Mouse (Mus musculus): ENCODE results near the gene Ccdc162. TPM values are rescaled to one million over a fixed set of nuclear protein-coding genes. Genes with fewer than 3 reads are reported as not detected.

Gene Ccdc162
- polyA plus RNA-seq, 1 experiment from 2014 or later: 2.4 TPM

DNA sequence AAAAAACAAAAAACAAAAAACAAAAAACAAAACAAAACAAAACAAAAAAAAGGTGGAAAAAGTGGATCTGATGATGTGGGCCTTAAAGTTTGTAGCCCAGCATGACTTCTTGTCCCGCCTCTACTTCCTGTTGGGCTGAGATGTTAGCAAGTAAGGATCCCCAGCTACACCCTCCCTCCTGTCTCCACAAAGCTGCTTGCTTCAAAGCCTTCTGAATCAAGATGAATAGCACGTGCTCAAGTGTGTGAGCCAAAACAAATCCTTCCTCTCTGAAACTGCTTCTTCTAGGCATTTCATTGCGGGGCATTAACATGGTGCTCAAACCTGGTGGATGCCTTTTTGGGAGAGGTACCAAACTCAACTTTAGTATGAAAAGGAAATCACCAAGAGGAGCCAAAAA is 77.7 kb downstream of the Ccdc162 start:
- peak; percentile 80 for DNase-seq (ENCODE audit: low spot score)

DNA sequence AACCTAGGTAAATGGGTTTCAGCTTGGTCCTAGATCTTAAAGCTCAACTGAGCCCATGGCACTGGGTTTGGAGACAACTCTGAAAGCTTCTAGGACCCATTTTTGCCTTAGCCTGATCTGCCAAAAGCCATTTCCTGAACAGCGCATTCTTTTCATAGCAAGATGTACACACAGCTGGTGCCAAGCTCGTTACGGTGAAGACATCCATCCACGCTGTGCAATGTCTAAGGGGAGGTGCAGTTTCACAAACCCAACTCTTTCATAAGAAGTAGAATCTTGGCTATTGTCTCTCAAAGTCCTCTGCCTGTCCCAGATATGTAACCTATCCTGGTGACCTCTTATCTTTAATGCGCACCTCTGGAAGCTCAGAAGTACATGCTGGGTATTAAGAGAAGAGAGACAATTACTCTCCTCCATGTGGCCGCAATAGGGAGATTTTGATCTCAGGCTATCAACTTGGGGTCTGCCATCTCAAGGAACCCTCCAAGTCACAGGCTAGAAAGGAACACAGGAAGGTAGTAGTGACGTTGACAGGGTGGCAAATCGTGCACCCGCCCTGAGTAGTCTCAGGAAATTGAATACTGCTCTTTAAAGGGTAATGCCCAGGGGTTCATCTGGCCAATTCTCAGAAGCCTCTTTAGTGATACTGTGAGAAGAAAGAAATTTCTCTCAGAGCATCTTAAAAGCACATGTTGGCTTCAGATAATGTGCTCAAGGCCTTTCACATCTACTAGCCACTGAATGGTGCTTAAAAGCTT is 81.0 kb downstream of the Ccdc162 start:
- DNase-seq (ENCODE audit: low spot score): peak; percentile 69

DNA sequence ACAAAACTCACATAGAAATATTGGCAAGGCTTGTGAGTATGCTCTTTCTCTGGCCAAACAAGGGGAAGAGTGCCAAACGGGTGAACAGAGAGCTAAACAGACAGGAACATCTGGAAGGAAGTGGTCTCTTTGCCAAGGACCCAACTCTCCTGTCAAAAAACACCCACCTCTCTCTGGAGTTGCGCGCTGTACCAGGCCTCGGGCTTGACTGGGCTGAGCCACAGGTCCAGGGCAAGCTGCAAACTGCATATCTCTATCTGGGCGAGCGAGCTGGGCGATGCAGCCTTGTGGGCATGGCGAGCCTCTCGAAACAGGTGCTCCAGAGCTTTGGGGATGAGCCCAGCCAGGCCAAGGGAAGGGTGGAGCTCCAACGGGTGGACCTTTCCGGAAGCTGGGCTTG is 82.6 kb downstream of the Ccdc162 start:
- peak; percentile 39 for DNase-seq (ENCODE audit: low spot score)

DNA sequence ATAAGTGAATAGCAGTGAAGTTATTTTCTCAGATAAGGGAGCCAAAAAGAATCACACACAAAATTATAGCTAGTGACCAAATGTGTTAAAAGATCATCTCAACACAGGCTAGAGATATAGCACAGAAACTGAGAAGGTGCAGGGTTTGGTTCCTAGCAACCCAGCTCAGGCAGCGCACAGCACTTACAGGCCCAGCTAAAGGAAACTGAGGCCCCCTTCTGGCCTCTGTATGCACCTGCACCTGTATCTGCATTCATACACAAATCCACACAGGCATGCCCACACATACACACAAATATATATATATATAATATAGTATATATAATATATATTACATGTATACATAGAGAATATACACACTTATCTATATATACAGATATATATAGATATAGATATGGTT is 84.4 kb downstream of the Ccdc162 start:
- no peak for DNase-seq (ENCODE audit: low spot score)

DNA sequence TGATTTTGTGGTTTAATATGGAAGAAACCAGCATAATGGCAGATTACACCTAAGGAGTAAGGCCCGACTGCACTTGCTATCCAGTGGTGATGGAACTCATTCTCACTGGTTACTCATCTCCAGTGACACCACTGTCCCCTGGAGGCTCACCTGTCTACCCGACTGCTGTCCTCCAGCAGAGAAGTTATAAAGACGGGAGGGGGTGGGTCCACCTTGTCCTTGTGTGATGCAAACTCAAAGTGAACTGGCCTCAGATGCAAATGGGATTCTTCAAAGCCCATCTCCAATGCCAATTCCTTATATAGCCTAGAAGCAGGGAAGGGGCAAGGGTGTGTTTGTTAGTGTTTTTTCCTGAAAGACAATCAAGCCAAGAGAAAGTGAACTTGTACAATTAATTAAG is 89.4 kb downstream of the Ccdc162 start:
- no peak for DNase-seq (ENCODE audit: low spot score)

DNA sequence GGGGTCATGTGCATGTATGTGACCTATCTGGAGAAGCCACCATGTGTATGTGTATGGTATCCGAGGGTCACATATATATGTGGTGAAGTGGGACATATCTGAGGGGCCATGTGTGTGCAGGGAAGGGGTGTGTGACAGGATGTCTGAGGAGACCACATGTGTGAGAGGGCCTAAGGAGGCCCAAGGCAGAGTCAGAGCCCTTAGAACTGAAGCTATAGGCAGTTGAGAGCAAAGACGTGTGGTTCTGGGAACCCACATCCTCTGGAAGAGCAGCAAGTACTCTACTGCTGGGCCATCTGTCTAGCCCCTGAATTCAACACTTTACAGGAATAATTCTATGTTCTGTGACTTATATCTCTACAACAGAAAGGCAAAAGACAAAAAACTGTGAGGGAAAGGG is 96.4 kb downstream of the Ccdc162 start:
- peak; percentile 89 for DNase-seq (ENCODE audit: low spot score)

DNA sequence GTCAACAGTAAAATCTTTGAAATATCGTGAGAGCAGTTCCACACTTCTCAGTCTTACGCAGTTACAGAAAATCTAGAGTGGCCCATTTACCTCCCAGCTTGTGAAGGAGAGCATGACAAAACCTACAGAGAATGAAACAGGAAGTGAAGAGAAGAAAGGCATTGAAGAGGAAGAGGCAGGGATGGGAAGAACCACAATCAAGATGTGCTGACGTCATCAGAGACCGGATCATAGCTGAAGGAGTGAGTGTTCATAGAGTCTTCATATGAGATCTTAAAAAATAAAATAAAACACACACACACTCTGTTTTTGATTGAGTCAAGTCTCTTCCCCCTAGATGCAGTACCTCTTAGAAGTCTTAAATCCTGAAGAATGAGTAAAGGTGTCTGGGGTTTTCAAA is 100.9 kb downstream of the Ccdc162 start:
- DNase-seq (ENCODE audit: low spot score): peak; percentile 84

DNA sequence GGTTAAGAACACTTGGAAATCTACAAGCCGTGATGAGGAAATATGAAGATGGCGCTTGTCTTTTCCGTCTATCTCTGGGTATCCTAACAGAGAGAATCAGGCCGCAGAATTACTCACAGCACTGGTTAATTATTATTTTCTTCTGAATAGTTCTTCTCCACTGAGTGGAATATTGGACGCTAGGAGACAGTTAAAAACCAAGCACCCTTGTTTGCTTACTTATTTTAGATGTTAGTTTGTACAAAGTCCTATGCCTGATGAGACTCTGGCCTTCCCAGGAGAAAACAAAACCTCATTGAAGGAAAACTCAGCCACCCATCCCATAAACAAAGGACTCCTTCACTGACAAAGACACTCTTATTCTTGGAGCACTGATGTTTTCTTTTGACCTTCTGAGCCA is 104.5 kb downstream of the Ccdc162 start:
- DNase-seq (ENCODE audit: low spot score): no peak

DNA sequence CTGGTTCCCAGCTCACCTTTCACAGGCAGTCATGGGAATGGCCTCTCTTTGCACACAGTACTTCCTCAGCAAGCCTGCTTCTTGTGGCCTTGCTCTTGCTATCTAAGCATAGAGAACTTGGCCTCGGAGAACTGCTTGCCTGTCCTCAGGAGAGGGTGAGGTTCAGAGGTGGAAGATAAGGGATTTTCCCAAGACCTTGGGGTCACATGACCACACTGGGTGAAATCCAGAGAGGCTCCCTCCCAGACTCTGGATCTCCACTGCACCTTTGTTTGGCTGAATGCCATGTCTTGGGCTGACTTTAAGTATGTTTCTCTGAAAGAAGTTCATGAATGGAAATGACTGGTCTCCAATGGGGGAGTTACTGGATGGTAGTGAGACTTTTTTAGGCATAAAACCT is 107.0 kb downstream of the Ccdc162 start:
- DNase-seq (ENCODE audit: low spot score): no peak

DNA sequence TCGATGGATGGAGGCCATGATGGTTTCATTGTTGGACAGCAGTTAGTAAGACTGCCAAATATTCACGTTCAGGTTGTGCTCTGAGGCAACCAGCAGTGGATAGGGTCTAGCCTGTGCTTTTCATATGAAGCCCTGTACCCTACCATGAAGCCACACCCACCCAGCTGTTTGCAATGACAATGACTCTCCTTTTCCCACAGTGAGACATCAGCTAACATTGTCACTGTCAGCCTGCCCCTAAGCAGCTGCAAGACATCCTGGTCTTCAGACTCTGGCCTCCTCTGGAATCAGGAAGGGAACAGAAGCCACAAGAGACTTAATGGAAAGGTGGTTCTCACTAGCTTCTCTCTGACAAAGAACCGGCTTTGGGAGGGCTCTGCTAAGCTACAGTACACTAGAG is 107.9 kb downstream of the Ccdc162 start:
- DNase-seq (ENCODE audit: low spot score): no peak

DNA sequence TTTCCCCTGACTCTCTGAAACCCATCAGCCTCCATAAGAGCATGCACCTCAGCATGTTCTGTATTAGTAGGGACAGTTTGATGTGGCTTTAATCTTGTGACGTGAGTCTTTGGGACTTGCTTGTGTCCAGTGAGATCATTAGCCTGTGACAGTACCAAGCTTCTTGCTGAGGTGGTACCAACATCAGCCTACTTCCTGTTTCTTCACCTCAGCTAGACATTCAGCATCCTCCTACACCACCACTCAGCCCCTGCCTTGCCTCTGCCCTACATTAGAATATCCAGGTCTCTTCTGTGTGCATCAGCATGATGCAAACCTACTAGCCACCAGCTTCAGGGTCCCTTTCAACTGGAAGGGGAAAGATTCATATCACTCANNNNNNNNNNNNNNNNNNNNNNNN is 113.8 kb downstream of the Ccdc162 start:
- DNase-seq (ENCODE audit: low spot score): peak; percentile 46

DNA sequence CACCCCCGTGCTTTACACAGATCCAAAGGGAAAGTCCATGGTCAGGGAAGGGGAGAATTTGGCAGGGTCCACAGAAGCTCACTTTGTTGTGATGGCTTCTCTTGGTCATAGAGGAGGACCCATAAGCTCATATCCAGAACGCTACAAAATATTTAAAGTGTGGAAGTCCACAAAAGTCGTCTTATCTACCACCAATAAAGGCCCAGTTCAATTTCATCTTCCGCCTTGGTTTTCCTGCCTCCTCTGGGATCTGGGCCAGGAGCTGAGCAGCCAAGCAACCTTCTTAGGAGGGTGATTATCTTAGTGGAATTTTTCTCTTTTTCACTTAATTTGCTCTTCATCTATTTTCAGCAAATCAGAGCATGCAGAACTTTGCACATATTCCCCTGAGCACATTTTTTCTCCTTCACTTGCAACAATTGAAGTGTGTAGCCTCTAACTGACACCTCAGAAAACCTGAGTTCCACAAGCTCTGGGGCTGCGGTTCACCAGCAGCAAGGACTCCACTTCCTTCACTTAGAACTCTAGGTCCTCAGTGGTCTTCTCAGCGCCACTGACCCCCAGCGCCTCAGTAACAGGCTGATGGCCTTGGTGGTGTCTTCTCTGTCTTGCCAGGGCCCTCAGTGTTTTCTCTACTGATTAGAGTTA is 114.4 kb downstream of the Ccdc162 start:
- no peak for DNase-seq (ENCODE audit: low spot score)

DNA sequence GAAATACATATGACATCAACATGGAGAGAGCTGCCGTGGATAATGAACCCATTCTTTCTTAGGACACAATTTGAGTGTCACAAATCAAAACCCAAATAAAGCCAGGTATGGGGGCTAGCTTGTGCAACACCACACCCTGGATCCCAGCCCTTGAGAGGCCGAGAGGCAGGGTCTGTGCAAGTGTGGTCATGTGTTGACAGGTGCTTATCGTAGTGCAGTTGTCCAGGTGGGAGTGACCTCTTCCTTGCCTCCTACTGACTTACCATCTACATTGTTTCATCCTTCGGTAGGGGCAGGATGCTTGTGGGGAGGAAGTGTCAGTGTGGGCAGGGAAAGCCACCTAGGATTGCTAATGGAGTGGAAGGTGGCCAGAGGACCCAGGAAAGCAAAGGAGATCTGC is 115.1 kb downstream of the Ccdc162 start:
- no peak for DNase-seq (ENCODE audit: low spot score)

DNA sequence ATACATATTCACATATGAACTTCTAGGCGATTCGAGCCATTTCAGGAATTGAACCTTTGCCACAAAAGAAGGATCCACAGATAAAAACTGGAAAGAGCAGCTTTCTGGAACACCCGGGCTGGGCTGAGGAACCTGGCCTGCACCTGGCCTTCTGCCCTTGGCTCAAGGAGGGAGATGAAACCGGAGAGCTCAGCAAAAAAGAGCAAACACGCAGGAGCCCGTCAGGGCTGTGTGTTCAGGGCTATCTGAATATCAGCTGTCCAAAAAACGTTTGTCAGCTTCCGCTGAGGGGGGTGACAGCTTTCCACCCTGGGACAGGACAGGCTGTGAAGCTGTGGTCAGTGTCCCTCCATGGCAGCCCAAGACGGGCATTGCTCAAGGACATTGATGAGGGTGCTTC is 117.4 kb downstream of the Ccdc162 start:
- no peak for DNase-seq (ENCODE audit: low spot score)

DNA sequence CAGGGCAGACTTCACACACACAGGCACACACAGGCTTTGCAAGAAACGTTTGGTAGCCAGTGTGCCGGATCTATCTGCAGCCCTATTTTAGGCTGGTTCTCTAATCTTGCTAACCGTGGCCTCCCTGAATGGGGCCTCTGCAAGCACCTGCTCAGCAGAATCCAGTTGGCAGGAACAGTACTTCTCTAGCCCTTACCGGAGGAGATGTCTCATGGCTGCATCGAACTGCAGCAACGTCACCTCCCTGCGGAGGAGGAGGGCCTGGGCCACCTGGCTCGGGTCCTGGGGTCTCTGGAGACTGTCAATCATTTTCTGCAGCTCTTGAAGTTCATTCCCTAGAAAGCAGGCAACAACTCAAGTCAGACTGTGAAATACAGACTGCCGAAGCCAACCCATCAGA is 118.2 kb downstream of the Ccdc162 start:
- peak; percentile 87 for DNase-seq (ENCODE audit: low spot score)

DNA sequence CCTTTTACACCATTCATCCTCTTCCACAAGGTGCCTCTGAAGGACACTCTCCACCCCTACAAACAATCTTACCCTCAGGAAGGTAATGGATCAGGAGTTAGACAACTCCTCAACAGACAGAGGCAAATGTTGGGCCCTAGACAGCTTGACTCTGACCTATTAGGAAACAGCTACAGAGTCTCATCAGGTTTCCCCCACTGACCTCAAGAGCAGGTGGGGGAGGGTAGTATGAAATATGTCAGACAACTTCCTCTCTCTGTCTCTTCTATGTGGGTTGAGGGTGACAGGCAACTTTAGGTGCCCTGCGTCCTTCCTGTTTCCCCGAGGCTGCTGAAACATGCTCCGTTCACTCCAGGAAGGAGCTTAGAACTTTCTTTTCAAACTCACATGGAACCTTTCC is 120.9 kb downstream of the Ccdc162 start:
- peak; percentile 85 for DNase-seq (ENCODE audit: low spot score)

DNA sequence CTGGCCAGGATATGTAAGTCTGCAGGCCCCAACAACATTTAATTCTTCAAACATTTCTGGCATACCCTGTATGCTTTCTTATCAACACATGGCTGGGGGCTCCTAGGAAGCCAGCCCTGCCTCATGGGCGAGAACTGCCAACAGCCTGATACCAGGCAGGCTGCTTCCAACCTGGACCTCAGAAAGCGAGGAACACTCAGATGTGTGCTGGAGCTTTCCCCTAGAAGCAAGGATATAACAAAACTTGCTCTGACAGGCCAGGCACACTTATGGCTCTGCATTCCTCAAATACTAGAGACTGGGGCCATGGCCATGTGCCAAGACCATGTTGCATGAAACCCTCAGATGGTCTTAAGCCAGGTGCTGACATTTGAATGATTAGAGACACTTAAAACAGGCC is 121.5 kb downstream of the Ccdc162 start:
- DNase-seq (ENCODE audit: low spot score): no peak

DNA sequence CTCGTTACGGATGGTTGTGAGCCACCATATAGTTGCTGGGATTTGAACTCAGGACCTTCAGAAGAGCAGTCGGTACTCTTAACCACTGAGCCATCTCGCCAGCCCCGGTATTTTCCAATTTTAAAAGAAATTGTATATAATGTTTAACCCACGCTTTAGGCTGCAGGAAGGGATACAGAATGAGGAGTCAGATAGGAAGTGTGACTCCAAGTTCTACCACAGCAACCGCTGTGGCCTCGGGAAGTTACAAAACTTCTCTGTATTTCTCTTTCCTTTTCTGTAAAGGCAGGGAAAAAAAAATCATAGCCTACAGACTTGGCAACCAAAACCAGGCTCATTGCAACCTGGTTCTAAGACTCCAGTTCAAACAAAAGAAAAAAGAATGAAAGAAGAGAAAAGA is 122.0 kb downstream of the Ccdc162 start:
- DNase-seq (ENCODE audit: low spot score): no peak

DNA sequence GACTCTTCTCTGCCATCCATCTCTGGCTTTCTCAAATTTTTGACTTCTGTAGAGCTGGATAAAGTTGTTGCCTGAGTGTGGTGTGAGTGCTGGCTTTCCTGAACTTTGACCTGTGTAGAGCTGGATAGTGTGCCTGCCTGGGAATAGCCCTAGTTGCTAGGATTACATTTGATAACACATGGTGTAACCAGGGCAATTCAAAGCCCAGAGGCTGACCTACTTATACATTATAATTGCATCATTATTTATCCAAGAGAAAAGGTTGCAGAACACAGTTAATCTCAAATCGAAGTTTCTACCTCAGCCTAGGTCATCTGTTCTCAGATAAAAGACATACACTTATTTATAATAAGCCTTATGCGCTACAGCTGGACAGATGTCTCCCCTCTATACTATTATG is 127.8 kb downstream of the Ccdc162 start:
- DNase-seq (ENCODE audit: low spot score): no peak

DNA sequence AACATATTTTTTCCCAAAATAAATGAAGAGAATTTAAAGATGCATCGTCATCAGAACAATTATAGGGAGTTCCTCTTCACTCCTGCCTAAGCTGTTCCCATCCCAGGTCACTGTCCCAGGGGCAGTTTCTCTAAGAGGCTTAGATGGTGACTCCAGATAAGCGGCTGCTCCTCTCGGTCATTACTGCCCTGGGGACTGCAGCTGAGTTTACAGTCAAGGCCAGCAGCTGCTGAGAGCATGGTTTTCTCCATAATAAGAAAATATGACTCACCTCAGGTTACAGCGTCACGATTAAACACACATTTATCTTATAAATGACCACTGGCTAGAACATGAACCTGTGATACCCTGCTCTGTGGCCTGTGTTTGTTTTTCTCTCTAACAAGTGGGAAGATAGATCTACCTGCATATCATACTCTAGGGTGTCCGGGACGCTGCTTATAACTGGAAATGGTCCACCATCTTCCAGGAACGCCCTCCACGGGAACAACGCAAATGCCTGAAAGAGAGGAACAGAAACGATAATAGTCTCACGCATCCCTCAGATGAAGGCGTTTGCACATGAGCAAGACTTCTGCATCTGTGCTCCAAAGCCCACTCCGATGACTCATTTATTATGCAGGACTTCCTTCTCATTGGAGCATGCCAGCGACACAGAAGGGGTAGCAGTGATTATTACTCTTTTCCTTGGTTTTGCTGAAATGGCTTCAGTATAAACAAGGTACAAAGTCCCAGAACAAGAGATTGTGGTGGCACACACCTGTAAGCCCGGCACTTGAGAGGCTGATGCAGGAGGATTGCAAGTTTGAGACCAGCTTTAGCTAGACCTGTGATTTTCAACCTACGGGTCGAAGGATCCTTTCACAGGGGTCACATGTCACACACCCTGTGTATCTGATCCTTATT is 129.2 kb downstream of the Ccdc162 start:
- DNase-seq (ENCODE audit: low spot score): no peak

DNA sequence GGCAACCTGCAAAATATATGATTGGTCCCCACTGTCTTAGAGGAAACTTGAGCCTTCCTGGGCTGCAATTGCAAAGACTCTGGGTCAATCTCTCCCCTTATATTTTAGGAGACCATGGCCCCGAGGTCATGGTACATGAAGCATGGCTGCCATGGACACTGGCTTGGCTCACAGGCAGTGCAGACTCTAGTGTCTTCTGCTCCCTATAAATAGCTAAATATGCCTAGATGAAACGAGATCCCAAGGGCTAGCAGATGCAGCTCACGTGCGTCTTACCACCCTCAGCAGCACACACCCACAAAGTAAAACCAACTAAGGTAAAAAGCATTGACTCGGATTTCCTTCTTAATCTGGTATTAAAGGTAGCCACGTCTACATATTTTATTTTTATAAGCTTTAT is 133.1 kb downstream of the Ccdc162 start:
- no peak for DNase-seq (ENCODE audit: low spot score)

DNA sequence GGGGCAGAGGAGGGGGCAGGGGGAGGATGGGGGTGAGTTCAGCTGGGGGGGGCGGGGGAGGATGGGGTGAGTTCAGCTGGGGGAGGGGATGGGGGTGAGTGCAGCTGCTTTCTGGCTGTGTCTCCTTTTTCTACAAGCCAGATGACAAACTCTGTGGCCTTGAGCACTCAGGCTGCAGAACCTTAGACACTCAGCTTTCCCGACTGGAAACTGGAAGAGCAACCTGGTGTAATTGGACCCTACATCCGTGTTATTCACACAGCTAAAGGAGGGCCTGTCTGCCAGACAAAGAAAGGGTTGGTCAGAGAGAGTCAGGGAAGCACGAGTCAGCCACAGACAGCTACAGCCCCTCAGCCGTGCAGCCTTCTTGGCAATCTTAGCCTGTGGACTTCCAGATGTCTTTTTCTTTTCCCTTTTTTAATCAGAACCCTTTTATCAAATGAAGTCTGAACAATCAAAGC is 133.5 kb downstream of the Ccdc162 start:
- DNase-seq (ENCODE audit: low spot score): peak; percentile 77
